Mouse (Mus musculus) lung, adult 2 months (tissue): ENCODE data around the gene Tex12.

Experiments
- CTCF ChIP-seq: fragments of 200-500 bp; IDR thresholded peaks from 2 replicates; pipeline ENCODE4 v1.5.1; 2011; ENCODE audit warnings: mild to moderate bottlenecking, low read length, control low read depth; ENCODE audit not compliant: insufficient read depth
- POLR2A ChIP-seq: fragments of 200-500 bp; IDR thresholded peaks from 2 replicates; pipeline ENCODE4 v1.6.1; 2011; ENCODE audit warnings: low read depth, mild to moderate bottlenecking, control low read depth, low read length, borderline replicate concordance; ENCODE audit errors: extremely low read depth

DNA sequence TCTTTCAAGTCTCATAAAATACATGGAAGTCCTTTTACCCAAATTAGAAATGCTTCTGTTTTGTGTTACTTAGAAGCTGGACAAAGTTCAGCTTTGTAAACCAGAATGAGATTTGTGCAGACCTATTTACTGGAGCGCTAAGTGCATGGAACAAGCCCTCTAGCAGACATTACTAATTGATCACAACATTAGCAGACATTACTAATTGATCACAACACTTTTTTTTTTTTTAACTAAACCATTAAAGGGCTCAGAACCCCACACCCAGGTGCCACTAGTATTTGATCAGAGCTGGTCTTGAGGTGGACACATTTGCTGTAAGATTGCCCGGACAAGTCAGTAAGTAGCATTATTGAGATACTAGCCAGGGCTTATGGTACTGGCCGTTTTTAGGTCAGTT lies 27.3 kb downstream of the Tex12 start:
- TF ChIP-seq CTCF (no peak), POLR2A (no peak)
